Mouse (Mus musculus) ES-E14 (cell line): ENCODE results near the gene Cnksr3.

Source experiments
- CHD2 ChIP-seq: IDR thresholded peaks from 2 replicates; pipeline ENCODE4 v1.6.1; 2014; ENCODE audit warnings: mild to moderate bottlenecking, low read depth, low read length, inconsistent platforms
- HCFC1 ChIP-seq: IDR thresholded peaks from 2 replicates; pipeline ENCODE4 v1.6.1; 2012; ENCODE audit warnings: low read length, inconsistent platforms, borderline replicate concordance; ENCODE audit not compliant: insufficient read depth
- MAFK ChIP-seq: IDR thresholded peaks from 2 replicates; pipeline ENCODE4 v1.6.1; 2014; ENCODE audit warnings: mild to moderate bottlenecking, low read depth, low read length, inconsistent platforms; ENCODE audit not compliant: insufficient read depth
- ZC3H11A ChIP-seq: IDR thresholded peaks from 2 replicates; pipeline ENCODE4 v1.6.1; 2012; ENCODE audit warnings: low read depth, mild to moderate bottlenecking, inconsistent platforms, low read length, borderline replicate concordance

DNA sequence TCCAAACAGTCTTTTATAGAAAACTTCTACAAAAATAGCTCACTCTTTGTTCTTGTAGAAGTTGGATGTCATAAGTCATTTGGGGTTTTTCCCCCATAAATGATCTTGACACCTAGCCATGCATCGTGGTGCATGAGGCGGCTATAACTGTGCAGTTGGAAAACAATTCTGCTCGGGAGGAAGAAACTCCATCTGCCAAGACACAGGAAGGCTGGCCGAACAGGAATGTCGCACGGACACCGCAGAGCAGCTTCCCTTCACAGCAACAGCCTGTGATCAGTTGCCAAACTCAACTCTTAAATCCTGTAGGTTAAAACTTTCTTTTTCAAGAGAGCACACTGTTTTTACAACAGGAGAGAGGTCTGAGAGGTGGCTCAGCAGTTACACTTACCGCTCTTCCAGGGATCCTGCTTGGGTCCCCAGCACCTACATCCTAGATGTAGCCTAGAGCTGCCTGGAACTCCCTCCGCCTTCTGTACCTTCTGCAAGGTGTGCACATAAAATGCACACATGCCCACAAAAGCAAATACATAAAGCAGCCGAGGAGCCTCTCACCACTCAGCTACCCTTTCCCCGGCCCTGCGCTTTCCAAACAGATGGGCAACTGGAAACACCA is 29.4 kb downstream of the Cnksr3 start:
- no peak for TF ChIP-seq ZC3H11A
- TF ChIP-seq HCFC1 = no peak
- TF ChIP-seq CHD2 = no peak
- TF ChIP-seq MAFK = no peak
